Mouse (Mus musculus) CD4-positive, CD25-positive, alpha-beta regulatory T cell, adult 4 months (primary cell): Measurements from ENCODE around the gene Zfp59. TPM values are rescaled to one million over a fixed set of nuclear protein-coding genes. Genes with fewer than 3 reads are reported as not detected.

Experiments used
- ATAC-seq: one replicate; pipeline ENCODE4 v1.8.0; 2017
- polyA plus RNA-seq, 2 experiments: library from polyadenylated mRNA; unstranded; fragments of 100-300 nt; shearing (Covaris generic); gene quantifications; one replicate each; pipeline ENCODE4 v1.2.1; 2017

Zfp59 gene
- polyA plus RNA-seq, 2 experiments from 2014 or later: 6.6 to 7.3 TPM

- ATAC-seq: no peak
Measured at GRCm38 (mm10) chr7:27881721-27882120, 43.3 kb downstream of the Zfp59 start.

DNA sequence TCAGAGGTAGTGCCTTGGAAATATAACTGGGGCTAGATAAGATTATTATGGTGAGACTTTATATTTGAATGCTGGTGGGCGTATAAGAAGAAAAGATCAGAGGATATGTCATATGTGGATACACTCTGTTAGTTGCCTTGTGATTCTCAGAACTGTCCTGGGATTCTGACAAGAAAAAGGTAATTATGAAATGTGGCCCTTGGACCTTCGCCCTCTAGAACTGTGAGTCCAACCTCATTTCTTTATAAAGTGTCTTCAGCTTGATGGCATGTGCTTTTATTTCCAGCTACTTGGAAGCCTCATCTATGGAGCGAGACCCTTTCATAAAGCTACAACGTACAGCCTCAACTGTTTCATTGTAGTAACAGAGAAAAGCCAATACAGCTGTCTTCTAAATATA is 62.2 kb downstream of the Zfp59 start:
- no peak for ATAC-seq

- no peak for ATAC-seq
Measured at GRCm38 (mm10) chr7:27905061-27905848, 66.8 kb downstream of the Zfp59 start.

Other genes with a start within 250 kb of the Zfp59 start
- 10 to 100 TPM; 39.2 to 57.3 TPM for gene Akt2, start 247.1 kb upstream of the Zfp59 start, polyA plus RNA-seq
- not detected for gene Ttc9b, start 184.7 kb upstream of the Zfp59 start, polyA plus RNA-seq
- gene Map3k10, start 164.0 kb upstream of the Zfp59 start, polyA plus RNA-seq: 1 to 10 TPM in 1 of 2 experiments, under 1 TPM in 1; 0.76 to 1.5 TPM
- gene Zfp607b, start 149.3 kb upstream of the Zfp59 start, polyA plus RNA-seq: 1 to 10 TPM; 3.0 to 3.6 TPM
- gene Zfp60, start 107.2 kb upstream of the Zfp59 start, polyA plus RNA-seq: 10 to 100 TPM; 11.7 to 19.1 TPM
- 10 to 100 TPM in 1 of 2 experiments, 1 to 10 TPM in 1; 6.1 to 11.8 TPM for gene Zfp626, start 31.4 kb upstream of the Zfp59 start, polyA plus RNA-seq
- gene Zfp607a, start 18.9 kb downstream of the Zfp59 start, polyA plus RNA-seq: 1 to 10 TPM; 7.5 to 9.0 TPM
- 10 to 100 TPM in 1 of 2 experiments, 1 to 10 TPM in 1; 8.3 to 10.0 TPM for gene Zfp974, start 90.9 kb downstream of the Zfp59 start, polyA plus RNA-seq
- gene Zfp780b, start 140.6 kb downstream of the Zfp59 start, polyA plus RNA-seq: 10 to 100 TPM; 36.1 to 37.0 TPM
- 1 to 10 TPM; 4.2 to 5.2 TPM for gene Zfp850, start 175.5 kb downstream of the Zfp59 start, polyA plus RNA-seq
- 100 to 1,000 TPM; 203 to 249 TPM for gene Psmc4, start 211.5 kb downstream of the Zfp59 start, polyA plus RNA-seq
- not detected for gene Fcgbp, start 232.6 kb downstream of the Zfp59 start, polyA plus RNA-seq